Mouse (Mus musculus) left cerebral cortex, adult 9 months (tissue): ENCODE data around the gene Coq8b.

Source experiments
- DNase-seq, 2 experiments: peaks; one replicate each; pipeline ENCODE4 v3.0.0; 2022; ENCODE audit warnings: low spot score in 2 of 2

The Coq8b gene

GRCm38 (mm10) chr7:27271423-27271822 is 38.6 kb downstream of the Coq8b start:
- DNase-seq: no peak

GRCm38 (mm10) chr7:27273739-27274351 is 41.0 kb downstream of the Coq8b start:
- no peak for DNase-seq

- DNase-seq: no peak
Observed at GRCm38 (mm10) chr7:27274916-27275315, 42.1 kb downstream of the Coq8b start.

GRCm38 (mm10) chr7:27276021-27276420 is 43.2 kb downstream of the Coq8b start:
- DNase-seq: no peak

GRCm38 (mm10) chr7:27277191-27277590 is 44.4 kb downstream of the Coq8b start:
- no peak for DNase-seq

- DNase-seq: no peak
Observed at GRCm38 (mm10) chr7:27281717-27282116, 48.9 kb downstream of the Coq8b start.

GRCm38 (mm10) chr7:27282225-27282624 is 49.4 kb downstream of the Coq8b start:
- no peak for DNase-seq

- DNase-seq: no peak
Observed at GRCm38 (mm10) chr7:27284865-27285697, 52.3 kb downstream of the Coq8b start.

GRCm38 (mm10) chr7:27285698-27286066 is 52.9 kb downstream of the Coq8b start:
- peak in 1 of 2 experiments; percentile 70 for DNase-seq

- no peak for DNase-seq
Observed at GRCm38 (mm10) chr7:27288732-27289131, 55.9 kb downstream of the Coq8b start.

GRCm38 (mm10) chr7:27290555-27290954 is 57.7 kb downstream of the Coq8b start:
- no peak for DNase-seq

GRCm38 (mm10) chr7:27291795-27292466 is 59.1 kb downstream of the Coq8b start:
- no peak for DNase-seq

GRCm38 (mm10) chr7:27295956-27296355 is 63.1 kb downstream of the Coq8b start:
- no peak for DNase-seq

GRCm38 (mm10) chr7:27296518-27296917 is 63.7 kb downstream of the Coq8b start:
- no peak for DNase-seq

GRCm38 (mm10) chr7:27298033-27298610 is 65.3 kb downstream of the Coq8b start:
- no peak for DNase-seq

- no peak for DNase-seq
Observed at GRCm38 (mm10) chr7:27298816-27299215, 66.0 kb downstream of the Coq8b start.

GRCm38 (mm10) chr7:27300351-27300750 is 67.5 kb downstream of the Coq8b start:
- no peak for DNase-seq

GRCm38 (mm10) chr7:27300801-27301200 is 68.0 kb downstream of the Coq8b start:
- no peak for DNase-seq

GRCm38 (mm10) chr7:27302172-27302571 is 69.3 kb downstream of the Coq8b start:
- DNase-seq: peak in 1 of 2 experiments; percentile 74

GRCm38 (mm10) chr7:27305091-27305730 is 72.4 kb downstream of the Coq8b start:
- no peak for DNase-seq
